Mouse (Mus musculus): ENCODE results near the gene Slc23a2.

Slc23a2 gene

DNA sequence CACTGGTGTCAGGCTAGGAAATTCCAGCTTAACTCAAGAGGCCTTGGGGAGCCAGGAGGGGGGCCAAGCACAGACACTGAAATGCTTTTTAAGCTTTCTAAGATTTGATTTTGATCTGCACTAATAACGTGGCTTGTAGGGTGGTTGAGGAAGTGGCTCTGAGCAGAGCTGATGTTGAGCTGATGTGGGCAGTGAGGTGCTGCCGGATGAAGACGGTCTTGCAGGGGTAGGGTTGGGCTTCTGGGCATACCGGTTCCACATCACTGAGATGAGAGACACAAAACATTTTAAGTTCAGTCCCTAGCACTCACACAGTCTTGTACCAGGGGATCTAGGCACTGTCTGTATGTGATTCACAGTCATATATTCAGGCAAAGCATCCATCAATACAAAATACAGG lies 46.5 kb downstream of the Slc23a2 start:
- DNase-seq (ENCODE audit: low read depth) = no peak

DNA sequence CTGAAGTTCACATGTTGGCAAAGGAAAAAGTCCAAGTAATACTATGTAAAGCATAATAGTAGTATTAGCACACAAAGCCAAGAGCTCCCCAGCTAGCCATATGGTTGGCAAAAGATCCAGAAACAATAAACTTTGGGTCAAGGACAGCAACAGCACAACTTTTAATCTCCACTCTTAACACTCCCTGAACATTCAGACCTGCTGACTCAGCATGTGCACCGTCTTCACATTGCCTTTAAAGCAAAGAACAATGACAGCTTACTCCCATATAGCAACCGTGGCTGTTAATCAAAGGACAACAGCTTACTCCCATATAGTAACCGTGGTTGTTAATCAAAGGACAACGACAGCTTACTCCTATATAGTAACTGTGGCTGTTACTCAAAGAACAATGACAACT lies 48.3 kb downstream of the Slc23a2 start:
- peak; percentile 62 for DNase-seq (ENCODE audit: low read depth)

DNA sequence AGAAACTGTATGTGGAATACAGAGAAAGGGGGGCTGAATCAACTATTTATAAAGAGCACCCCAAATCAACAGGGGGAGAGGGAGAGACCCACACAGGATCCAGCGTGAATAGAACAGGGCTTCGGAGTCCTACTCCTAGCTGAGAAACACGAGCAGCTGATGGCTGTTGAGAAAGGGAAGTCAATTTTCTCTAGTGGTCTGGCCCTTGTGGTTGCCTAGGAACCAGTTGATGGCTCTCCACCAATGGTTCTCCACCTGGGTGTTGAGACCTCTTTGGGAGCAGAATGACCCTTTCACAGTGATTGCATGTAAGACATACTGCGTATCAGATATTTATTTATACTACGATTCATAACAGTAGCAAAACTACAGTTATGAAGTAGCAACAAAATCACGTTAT lies 49.1 kb downstream of the Slc23a2 start:
- no peak for DNase-seq (ENCODE audit: low read depth)

DNA sequence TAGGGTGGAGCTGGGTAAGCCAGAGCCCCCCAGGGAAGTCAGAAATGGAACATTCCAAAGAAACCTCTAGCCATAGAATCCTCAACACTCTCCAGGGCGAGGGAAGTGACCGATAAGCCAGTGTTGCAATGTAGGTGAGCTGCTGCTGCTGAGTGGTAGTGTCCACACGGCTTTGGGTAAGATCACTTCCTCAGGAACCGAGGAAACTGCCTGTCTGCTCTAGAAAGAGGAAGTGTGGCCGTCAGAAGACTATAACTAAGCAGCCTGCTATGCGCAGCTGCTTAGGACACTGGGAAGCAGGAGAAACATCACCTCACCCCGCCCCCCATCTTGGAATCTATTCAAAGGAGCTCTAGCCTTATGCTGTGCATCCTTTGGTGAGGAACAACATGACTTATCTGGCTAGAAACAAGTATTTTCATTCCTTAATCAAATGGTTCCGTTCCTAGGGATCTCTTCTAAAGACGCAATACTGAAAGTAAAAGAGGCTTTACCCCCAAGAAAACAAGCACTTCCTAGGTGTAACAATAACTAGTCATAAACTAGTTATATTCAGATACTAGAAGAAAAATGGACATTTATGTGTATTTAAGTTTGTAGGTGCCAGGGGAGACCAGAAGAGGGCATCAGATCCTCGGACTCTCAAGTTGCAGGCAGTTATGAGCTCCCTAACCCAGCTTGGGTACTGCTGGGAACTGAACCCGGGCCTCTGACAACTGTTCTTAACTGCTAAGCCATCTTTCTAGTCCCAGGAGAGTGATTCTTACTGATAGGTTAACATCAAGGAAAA lies 50.3 kb downstream of the Slc23a2 start:
- no peak for DNase-seq (ENCODE audit: low read depth)

DNA sequence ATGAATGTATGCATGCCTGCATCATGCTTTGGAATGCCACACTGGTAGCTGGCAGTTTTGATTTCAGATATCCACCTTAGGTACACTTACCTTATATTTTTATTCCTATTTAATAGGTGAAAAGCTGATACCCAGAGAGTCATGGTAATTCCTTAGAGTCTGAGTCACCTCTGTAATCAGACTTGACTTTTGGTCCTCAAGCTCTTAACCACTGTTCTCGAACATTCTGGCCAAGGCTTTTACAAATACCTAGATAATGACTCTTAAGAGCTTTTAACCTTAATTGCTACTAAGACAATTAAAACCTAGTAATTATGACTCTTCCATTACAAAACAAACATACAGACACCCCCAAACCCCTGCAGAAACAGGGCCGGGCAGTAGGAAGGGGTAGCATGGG lies 51.2 kb downstream of the Slc23a2 start:
- DNase-seq (ENCODE audit: low read depth) = no peak

DNA sequence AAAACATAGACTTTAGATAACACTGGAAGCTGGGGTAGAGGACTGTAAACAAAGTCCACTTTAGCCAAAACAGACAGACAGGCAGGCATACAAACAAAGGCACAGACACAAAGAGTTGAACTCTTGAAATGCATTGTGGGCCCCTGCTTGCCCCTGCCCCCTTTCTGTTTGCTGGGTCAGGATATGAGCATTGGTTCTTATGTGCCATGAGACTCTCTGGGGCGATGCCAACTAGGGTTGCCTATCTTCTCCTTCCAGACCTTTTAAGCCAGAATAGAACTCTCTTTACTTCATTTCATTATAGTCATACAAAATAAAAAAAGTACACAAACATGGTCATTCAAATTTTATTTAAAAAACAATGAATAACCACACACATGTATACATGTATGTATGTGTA lies 51.6 kb downstream of the Slc23a2 start:
- no peak for DNase-seq (ENCODE audit: low read depth)

DNA sequence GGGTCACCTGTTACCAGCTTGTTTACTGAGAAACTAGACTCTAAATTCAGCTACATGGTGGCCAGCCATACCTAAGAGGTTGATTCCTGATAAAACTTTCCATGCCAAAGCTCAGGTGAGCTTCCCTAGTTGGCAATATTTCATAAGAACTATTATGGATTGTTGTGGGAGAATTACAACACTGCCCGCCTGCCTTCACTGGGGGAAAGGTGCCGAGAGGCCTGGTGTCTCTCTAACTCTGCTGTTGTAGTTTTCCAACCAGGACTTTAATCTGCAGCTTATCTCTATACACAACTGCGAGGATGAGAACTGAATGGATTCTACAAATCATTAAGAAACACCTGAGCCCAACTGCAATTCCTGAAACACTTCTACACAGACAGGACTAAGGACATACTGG lies 52.2 kb downstream of the Slc23a2 start:
- DNase-seq (ENCODE audit: low read depth) = no peak

DNA sequence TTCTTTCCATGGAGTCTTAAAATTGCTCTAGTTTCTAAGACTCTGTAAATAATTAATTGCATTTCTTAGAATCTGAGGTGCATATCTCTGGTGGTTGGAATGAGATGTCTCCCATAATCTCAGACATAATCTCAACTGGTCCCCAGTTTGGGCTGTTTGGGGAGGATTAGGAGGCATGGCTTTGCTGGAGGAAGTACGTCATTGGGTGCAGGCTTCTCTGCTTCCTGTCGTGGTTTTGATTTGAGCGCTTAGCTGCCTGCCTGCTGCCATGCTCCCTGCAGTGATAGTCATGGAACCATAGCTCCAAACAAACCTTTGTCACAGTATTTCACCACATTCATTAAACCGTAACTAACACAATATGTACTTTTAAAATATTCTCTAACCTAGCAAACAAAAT lies 53.2 kb downstream of the Slc23a2 start:
- DNase-seq (ENCODE audit: low read depth) = no peak

DNA sequence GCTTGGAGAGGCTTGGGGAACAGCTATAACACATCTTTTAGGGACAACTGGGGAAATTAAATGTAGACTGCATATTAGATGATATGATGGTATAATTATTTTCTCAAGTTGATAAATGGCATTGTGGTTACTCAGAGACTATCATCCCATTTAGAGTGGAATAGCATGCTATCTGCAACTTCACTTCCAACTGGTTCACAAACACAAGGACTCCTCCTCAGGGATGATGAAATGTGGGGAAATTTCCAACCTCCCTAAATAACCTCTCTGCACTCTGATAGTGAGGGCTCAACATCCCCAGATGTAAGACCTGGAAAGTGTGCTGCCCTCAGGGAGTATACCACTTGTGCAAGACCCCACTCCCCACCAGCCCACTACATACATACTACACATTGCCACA lies 60.1 kb downstream of the Slc23a2 start:
- DNase-seq (ENCODE audit: low read depth) = peak; percentile 66

DNA sequence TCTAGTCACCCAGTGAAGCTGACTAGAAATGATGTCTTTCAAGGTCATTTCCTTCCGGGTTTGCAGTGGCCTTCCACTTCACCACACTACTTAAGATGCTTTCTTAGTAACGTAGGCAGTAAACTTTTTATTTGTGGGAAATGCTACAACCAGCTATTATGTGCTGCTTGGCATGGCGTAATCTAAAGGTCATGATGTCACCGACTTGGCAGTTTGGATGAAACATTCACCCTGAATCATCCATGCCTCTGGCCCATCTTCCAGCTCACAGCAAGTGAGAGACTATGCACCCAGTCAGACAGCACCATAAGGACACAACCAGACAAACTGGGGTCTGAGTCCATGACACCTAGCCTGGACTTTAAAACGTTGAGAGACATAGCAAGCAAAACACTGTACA lies 60.5 kb downstream of the Slc23a2 start:
- peak; percentile 94 for DNase-seq (ENCODE audit: low read depth)

DNA sequence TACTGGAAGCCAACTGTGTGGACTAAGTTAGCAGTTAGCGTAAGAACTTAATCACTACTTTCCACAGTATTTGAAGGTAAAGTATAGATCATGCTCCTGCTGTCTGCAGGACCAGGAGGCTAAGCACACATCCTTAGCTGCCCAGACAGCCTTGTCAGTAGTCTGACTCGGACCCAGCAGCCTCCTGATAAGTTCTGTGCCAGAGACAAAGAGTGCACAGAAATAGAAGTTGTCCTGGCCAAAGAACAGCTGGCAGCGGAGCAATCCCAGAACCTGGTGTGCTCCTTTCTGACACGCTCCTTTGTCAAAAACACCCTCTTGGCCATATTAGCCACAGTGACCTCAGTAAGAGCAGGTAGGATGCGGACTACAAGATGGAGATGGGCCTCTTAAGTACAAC lies 65.8 kb downstream of the Slc23a2 start:
- no peak for DNase-seq (ENCODE audit: low read depth)

DNA sequence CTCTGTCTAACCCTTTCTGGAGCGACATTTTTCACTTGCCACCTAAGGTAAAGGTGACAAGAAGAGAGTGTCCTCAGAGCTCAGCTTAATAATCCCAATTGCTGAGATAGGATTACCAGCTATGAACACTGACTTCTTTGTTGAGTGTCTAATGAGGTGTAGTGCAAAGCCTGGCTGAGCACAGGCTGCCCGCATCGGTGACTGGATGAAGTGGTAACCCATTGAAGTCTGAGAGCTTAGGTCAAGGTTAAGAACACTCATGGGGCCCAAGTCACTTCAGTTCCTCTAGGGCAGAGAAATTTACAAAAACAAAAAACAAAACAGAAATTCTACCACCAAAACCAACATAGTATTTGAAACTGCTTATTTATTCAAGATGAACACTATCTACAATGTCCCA lies 71.9 kb downstream of the Slc23a2 start:
- DNase-seq (ENCODE audit: low read depth) = no peak

DNA sequence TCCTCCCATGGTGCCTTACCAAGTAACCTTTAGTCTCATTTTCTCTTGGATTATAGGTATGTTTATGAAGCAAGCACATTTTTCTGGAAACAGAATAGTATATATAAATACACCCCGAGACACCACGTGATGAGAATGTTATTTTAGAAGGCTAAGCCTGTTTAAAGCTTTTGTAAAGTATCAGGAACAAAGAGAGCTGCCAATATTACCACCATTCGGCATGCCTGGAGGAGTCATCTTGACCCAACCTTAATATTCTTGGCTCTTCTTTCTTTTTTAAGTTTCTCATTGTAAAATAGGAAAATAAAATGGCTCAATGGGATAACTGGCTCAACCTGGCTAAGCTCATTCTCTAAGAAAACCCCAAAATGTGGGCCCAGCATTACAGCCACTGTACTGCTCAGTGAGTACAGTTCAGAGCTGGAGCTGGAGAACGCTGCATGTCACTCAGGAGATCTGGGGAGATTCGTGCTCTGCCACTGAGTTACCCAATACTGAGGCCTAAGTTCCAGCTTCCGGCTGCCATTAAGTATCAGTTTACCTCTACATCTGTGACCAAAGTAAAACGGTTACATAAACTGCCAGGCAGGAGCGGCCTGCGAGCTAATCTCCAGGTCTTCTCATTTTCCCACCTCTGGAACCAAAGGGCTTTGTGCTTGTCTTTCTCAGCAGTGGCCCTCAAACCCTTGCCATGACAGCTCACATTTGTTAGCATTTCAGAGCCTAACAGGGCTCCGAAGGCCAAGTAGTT lies 74.7 kb downstream of the Slc23a2 start:
- no peak for DNase-seq (ENCODE audit: low read depth)

DNA sequence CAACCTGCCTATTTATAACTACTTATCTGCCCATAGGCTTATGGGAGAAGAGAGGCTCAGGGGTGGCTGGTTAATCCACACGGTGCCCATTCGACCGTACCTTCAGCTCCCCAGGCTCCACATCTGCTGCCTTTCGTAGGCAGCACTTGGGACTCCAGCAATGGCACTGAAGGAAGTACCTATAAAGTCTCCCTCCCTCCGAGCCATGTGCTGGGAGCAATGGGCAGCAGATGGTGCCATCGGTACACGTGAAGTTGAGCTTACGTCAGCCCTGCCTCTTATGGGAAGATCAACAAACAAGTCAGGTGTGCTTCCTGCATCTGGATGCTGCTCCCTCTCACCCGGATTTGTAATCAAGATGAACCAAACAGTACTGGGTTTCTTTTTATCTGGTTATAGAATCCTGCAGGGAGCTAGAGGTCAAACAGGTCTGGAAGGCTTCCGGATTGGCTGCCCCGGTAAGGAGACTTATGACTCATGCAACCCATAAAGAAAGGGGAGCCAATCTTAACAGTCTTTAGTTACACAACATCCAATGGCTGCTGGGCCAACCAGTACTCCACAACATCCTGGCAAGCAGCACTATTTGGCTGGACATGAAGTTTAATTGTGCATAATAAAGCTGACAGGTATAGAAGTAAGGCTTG lies 80.6 kb downstream of the Slc23a2 start:
- peak; percentile 44 for DNase-seq (ENCODE audit: low read depth)

DNA sequence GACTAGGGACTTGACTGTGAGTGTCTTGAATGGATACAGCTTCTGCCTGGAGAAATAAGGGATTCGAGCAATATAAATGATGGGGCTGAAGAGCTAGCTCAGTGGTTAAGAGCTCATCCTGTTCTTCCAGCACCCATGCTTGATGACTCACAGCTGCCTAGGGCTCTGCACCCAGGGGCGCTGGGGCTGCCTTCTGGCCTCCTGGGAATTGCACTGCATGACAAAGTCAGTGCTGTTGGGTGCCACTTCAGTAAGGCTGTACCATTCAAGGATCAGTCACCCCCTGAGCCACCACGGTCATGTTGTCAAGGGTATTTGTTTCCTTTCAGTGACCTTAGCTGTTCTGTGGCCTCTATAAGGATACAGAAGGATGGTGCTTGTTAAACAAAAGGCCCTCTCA lies 81.1 kb downstream of the Slc23a2 start:
- DNase-seq (ENCODE audit: low read depth) = no peak

DNA sequence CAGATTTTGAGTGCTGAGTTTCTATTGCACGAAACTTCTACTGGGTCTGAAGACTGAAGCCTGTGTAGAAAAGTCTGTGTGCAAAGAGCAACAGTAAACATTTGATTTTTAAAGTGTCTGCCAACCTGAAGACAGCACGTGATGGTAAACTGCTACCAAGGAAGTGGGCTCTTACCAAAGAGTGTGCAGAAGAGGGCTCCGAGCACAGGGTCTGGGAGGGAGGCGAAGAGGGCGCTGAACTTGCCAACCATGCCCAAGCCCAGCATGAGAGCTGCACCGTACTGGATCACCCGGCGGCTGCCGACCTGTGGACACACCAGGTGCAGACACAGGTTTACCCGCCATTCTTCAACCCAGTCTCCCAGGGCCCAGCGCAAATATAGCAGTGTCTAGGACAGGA lies 83.0 kb downstream of the Slc23a2 start:
- no peak for DNase-seq (ENCODE audit: low read depth)

DNA sequence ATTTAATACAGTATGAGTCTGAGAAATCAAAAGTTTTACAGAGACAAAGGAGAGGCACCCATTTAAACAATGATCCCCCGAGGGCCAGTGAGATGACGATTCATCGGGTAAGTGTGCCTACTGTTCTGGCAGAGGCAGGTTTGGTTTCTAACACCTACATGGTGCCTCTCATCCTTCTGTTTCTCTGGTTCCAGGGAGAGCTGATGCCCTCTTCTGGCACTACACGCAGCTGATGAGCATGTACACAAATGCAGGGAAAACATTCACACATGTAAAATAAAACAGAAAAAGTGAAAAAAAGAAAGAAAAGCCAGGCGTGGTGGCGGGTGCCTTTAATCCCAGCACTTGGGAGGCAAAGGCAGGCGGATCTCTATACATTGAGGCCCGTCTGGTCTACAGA lies 85.0 kb downstream of the Slc23a2 start:
- peak; percentile 50 for DNase-seq (ENCODE audit: low read depth)

DNA sequence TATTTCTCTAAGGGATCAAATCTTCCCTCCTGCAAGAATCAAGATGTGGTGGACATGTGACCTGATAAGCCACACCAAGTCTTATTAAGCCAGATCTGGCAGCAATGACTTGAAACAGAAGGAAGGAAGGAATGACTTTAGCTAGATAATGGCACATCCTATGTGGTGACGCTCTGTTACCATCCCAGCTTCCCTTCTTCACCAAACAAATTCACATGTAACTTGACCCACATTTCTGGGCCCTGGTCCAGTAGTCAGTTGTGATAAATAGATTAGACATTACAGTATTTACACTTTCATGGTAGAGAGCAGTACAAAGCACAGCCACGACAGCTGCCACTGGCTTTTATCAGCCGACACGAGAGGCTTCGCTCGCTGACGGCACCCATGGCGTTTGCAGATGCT lies 89.6 kb downstream of the Slc23a2 start:
- peak; percentile 54 for DNase-seq (ENCODE audit: low read depth)

DNA sequence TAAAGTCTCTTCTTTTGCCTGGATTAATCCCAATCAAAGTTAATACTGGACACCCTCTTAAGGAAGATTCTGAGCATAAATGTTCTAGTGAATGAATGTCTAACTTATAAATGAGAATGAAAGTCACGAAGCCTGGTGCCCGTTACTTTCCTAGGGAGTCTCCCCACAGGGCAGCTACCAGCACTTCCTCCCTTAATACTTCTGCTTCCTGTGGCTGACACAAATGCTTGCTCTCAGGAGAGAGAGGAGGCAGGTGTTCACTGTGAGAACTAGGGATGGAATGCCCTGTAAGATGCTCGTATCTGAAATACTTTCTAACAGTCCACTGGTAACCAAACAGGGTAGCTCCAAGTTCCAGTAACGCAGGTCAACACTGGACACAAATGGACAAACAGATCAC lies 91.1 kb downstream of the Slc23a2 start:
- DNase-seq (ENCODE audit: low read depth) = no peak

DNA sequence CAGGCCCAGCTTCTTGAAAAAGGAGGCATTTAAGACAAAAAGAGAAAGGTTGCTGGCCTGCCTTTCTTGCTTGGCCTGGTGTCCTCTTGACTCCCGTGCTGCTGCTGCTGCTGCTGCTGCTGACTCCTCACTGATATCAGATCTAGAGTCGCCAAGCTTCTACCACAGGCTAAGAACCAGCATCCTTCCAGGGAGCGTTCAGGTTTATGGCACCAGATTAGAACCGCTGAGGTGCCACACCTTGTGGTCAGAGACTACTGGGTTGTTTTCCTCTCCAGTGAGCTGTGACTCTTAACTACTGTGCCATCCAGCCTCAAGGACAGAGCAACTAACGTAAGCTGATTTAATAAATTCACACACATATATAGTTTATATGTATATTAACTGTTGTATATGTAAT lies 93.1 kb downstream of the Slc23a2 start:
- no peak for DNase-seq (ENCODE audit: low read depth)

DNA sequence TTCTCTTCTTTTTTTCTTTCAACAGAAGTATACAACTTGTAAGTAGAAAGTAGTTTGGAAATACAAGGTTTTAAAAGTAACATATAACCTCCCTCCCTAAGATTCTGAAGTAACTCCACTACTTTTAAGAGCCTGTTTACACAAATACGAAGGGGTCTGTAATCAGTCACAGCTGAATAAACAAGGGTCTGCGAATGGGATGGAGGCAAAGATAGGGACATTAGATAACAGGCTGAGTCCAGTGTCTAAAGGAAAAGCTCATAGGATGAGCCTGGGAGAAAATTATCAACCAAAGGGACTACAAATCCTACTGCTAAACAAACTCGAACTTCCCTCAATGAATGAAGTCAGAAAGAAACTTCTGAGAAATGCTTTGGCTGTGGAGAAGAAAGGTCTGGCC lies 95.0 kb downstream of the Slc23a2 start:
- DNase-seq (ENCODE audit: low read depth) = no peak

DNA sequence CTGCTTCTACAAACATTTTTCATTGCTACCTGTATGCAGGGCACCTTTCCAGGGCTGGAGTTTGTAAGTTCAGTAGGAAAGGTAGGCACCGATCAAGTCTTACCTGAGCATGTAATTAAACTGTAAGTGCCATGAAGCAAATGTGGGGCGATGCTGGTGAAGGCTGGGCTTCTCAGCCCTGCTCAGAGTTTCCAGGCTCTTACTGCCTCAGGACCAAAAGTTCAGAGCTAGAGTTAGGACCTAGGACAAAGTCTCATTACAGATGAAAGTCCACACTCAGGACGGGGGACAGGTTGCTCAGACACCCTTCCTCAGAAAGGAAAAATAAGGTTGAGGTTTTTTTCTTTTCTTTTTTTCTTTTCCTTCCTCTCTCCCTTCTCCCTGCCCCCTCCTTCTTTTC lies 95.4 kb downstream of the Slc23a2 start:
- DNase-seq (ENCODE audit: low read depth) = no peak

DNA sequence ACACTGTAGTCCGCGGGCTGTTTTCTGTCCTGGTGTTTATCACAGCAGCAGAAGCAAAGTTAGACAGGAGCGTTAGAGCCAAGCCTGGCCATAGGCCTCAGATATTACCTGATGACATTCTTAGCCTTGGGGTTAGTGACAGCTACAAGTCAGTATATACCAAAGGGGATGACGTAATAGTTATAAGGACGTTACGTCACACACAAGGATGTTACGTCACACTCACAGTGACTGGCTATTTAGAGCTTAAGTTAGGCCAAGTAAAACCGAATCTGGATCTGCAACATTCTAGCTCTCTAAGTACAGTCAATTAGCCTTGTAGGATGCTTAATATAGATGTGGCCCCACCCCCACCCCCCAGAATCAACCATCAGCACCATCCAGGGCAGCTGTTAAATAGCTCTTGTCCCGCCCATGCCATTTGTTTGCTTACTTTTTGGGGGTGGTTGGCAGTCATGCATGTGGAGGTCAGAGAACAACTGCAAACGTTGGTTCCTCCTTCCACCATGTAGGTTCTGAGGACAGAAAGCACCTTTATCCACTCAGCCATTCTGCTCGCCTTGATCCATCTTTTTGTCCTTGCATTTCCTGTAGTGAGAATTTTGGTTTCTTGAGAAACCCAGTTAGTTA lies 96.7 kb downstream of the Slc23a2 start:
- peak; percentile 64 for DNase-seq (ENCODE audit: low read depth)
